Mouse (Mus musculus): Measurements from ENCODE around the gene Gtf3a. TPM values are rescaled to one million over a fixed set of nuclear protein-coding genes. Genes with fewer than 3 reads are reported as not detected.

Gene Gtf3a
- polyA plus RNA-seq, 1 experiment from 2014 or later = 97.1 TPM

DNA sequence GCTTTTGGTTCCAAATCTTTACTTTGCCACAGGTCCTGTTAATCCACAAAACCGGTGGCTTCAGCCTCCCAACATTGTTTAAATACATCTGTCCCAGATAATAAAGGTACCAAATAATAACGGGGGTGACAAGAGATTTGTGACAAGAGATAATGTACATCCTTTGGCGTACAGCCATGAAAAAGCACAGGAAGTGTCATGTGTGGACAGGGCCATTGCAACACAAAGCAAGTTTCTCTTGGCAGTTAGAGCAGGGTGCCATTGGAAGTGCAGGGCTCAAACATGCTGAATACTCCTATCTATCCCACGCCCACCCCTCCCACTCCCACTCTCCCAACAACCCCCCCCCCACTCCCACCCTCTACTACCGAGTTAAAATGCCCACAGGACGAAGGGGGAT lies 46.5 kb downstream of the Gtf3a start:
- no peak for ATAC-seq (ENCODE audit: low FRiP score)
- Histone ChIP-seq H3K4me1 (no peaks in the 10 kb centered on the region), H3K27me3 (no peaks in the 10 kb centered on the region), H3K4me2 (replicated peaks) (no peak overlapping the region), H3K9ac (no peak overlapping the region), H3K36me3 (no peaks in the 10 kb centered on the region), H3K4me3 (no peak overlapping the region), H3K9me3 (replicated peaks) (no peaks in the 10 kb centered on the region), H3K27ac (no peak overlapping the region)
- WGBS = 77% methylated on average over 6 of the region's 6 CpGs

DNA sequence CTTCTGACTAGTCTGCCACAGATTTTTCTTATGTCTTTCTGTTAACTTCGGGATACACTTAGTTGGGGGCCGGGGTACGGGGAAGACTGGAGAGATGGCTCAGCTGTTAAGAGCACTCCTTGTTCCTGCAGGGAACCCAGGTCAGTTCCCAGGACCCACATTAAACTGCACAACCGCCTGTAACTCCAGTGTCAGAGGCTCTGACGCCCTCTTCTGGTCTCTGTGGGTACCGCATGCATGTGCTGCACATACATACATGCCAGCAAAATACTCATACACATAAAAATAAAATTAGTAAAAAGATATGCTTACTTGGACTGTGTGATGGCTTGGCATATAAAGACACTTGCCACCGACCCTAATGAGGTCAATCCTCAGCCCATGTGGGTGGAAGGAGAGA lies 48.4 kb downstream of the Gtf3a start:
- Histone ChIP-seq H3K9me3 (replicated peaks) (no peaks in the 10 kb centered on the region), H3K4me1 (no peaks in the 10 kb centered on the region), H3K4me3 (no peak overlapping the region), H3K27me3 (no peaks in the 10 kb centered on the region), H3K36me3 (no peaks in the 10 kb centered on the region), H3K9ac (no peak overlapping the region), H3K4me2 (replicated peaks) (no peak overlapping the region), H3K27ac (no peak overlapping the region)
- ATAC-seq (ENCODE audit: low FRiP score) = no peak
- 88% methylated on average over 7 of the region's 7 CpGs for whole genome bisulfite sequencing

DNA sequence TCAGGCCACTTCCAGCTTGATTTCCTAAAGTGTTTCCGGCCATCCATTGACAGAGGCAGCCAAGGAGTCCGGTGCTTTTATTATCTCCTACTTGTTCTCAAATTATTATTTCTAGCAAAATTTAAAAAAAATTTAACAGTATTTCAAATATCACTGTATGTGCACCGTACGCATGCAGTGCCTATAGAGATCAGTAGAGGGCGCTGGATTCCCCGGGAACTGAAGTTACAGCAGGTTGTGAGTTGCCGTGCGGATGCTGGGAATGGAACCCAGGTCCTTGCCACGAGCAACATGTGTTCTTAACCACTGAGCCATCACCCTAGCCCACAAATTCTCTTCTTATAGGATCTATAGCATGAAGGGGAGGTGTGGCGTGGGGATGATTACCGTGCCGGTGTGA lies 50.3 kb downstream of the Gtf3a start:
- Histone ChIP-seq H3K4me1 (no peaks in the 10 kb centered on the region), H3K4me3 (no peak overlapping the region), H3K36me3 (no peaks in the 10 kb centered on the region), H3K27me3 (no peaks in the 10 kb centered on the region), H3K9ac (no peak overlapping the region), H3K9me3 (replicated peaks) (peaks cover 6% of the 10 kb centered on the region; the same call in 1 of the 2 replicates), H3K27ac (no peak overlapping the region), H3K4me2 (replicated peaks) (no peak overlapping the region)
- WGBS = 91% methylated on average over 12 of the region's 12 CpGs
- no peak for ATAC-seq (ENCODE audit: low FRiP score)

DNA sequence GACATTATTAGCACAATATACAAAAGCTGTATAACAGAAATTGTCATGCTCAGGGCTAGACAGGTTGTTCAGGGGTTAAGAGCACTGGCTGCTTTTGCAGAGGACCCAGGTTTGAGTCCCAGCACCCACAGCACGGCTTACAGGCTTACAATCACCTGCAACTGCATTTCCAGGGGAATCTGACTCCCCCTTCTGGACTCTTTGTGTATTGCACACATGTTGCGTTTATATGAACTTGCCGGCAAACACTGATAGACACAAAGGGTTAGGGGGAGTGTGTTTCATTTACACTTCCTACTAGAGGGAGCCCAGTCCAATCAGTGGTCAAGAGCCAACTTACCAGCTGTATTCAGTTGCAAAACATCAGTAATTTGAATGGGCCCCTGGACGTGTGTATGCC lies 52.9 kb downstream of the Gtf3a start:
- WGBS = 84% methylated on average over 4 of the region's 4 CpGs
- no peak overlapping the region for H3K27ac ChIP-seq
- no peaks in the 10 kb centered on the region for H3K4me1 ChIP-seq
- H3K36me3 ChIP-seq = no peaks in the 10 kb centered on the region
- H3K9me3 ChIP-seq (replicated peaks) = peaks cover 10% of the 10 kb centered on the region; the same call in 1 of the 2 replicates
- no peak overlapping the region for H3K4me2 ChIP-seq (replicated peaks)
- no peak overlapping the region for H3K9ac ChIP-seq
- ATAC-seq (ENCODE audit: low FRiP score) = no peak
- H3K4me3 ChIP-seq = no peak overlapping the region
- H3K27me3 ChIP-seq = no peaks in the 10 kb centered on the region

DNA sequence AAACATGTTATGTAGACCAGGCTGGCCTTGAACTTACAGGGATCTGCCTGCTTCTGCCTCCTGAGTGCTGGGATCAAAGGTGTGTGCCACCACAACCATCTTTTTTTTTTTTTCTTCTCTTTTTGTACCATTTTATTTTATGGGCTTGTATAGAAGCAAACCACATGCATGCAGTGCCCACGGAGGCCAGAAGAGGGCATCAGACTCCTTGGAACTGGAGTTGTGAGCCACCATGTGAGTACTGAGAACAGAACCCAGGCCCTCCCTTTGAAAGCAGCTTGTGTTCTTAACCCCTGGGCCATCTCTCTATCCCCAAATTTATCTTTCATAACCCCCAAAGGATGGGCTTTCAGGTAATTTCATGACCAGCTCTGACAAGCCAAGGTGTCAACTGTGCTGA lies 54.8 kb downstream of the Gtf3a start:
- Histone ChIP-seq H3K27me3 (no peaks in the 10 kb centered on the region; the same call in 1 of the 2 replicates), H3K9ac (no peak overlapping the region), H3K4me3 (no peak overlapping the region), H3K4me2 (replicated peaks) (no peak overlapping the region), H3K9me3 (replicated peaks) (peaks cover 10% of the 10 kb centered on the region; the same call in 1 of the 2 replicates), H3K27ac (no peak overlapping the region), H3K36me3 (no peaks in the 10 kb centered on the region), H3K4me1 (no peaks in the 10 kb centered on the region)
- WGBS = 90% methylated on average over 1 of the region's 1 CpGs
- no peak for ATAC-seq (ENCODE audit: low FRiP score)

Other genes starting within 250 kb of the Gtf3a start
- 21.0 and 21.5 TPM in 2 replicates for gene Usp12, start 153.7 kb upstream of the Gtf3a start, polyA plus RNA-seq (2016; fragmentation: Nextera tagmentation; extraction: Ambion mirVana)
- gene Rpl21, start 115.8 kb upstream of the Gtf3a start, polyA plus RNA-seq (2016; fragmentation: Nextera tagmentation; extraction: Ambion mirVana) = 362 and 406 TPM in 2 replicates
- 11.0 and 13.4 TPM in 2 replicates for gene Rasl11a, start 103.6 kb upstream of the Gtf3a start, polyA plus RNA-seq (2016; fragmentation: Nextera tagmentation; extraction: Ambion mirVana)
- 23.5 and 24.6 TPM in 2 replicates for gene Mtif3, start 15.1 kb downstream of the Gtf3a start, polyA plus RNA-seq (2016; fragmentation: Nextera tagmentation; extraction: Ambion mirVana)
- 8.8 and 9.4 TPM in 2 replicates for gene Lnx2, start 127.9 kb downstream of the Gtf3a start, polyA plus RNA-seq (2016; fragmentation: Nextera tagmentation; extraction: Ambion mirVana)
- gene Polr1d, start 128.4 kb downstream of the Gtf3a start, polyA plus RNA-seq (2016; fragmentation: Nextera tagmentation; extraction: Ambion mirVana) = 95.1 and 98.0 TPM in 2 replicates
- 8.6 and 9.3 TPM in 2 replicates for gene Gsx1, start 240.0 kb downstream of the Gtf3a start, polyA plus RNA-seq (2016; fragmentation: Nextera tagmentation; extraction: Ambion mirVana)